Mouse (Mus musculus): Measurements from ENCODE around the gene Foxred2. TPM values are rescaled to one million over a fixed set of nuclear protein-coding genes. Genes with fewer than 3 reads are reported as not detected.

The Foxred2 gene
- total RNA-seq, 2 experiments from 2014 or later = 11.1 to 11.7 TPM

GRCm38 (mm10) chr15:77906081-77906480, 50.4 kb downstream of the Foxred2 start:
- TF ChIP-seq CTCF (conservative IDR thresholded peaks at IDR 0.05) = no peak

GRCm38 (mm10) chr15:77905275-77905970, 51.1 kb downstream of the Foxred2 start:
- DNase-seq (ENCODE audit: low spot score in 2 of 2) = no peak

More at GRCm38 (mm10) chr15:77906081-77906480, 50.4 kb downstream of the Foxred2 start:
- no peak for DNase-seq (ENCODE audit: low spot score in 2 of 2)
- no peak overlapping the region for H3K4me3 ChIP-seq
- H3K27ac ChIP-seq = no peak overlapping the region

GRCm38 (mm10) chr15:77904363-77904892, 52.1 kb downstream of the Foxred2 start:
- DNase-seq (ENCODE audit: low spot score in 2 of 2) = no peak
- Histone ChIP-seq H3K4me3 (no peak overlapping the region), H3K27ac (no peak overlapping the region)
- no peak for TF ChIP-seq CTCF (conservative IDR thresholded peaks at IDR 0.05)

More at GRCm38 (mm10) chr15:77905275-77905970, 51.1 kb downstream of the Foxred2 start:
- TF ChIP-seq CTCF (conservative IDR thresholded peaks at IDR 0.05) = no peak
- Histone ChIP-seq H3K4me3 (peak overlapping the region; percentile 42), H3K27ac (peak overlapping the region; percentile 64)

- peak in 1 of 2 experiments; percentile 13 for DNase-seq (ENCODE audit: low spot score in 2 of 2)
- Histone ChIP-seq H3K4me3 (no peak overlapping the region), H3K27ac (peak overlapping the region; percentile 59; the same call in 1 of the 2 replicates)
- no peak for TF ChIP-seq CTCF (conservative IDR thresholded peaks at IDR 0.05)
Measured at GRCm38 (mm10) chr15:77903176-77903575, 53.3 kb downstream of the Foxred2 start.

GRCm38 (mm10) chr15:77894926-77895325, 61.6 kb downstream of the Foxred2 start:
- H3K4me3 ChIP-seq = no peak overlapping the region
- no peak overlapping the region for H3K27ac ChIP-seq
- no peak for DNase-seq (ENCODE audit: low spot score in 2 of 2)
- no peak for TF ChIP-seq CTCF (conservative IDR thresholded peaks at IDR 0.05)

- TF ChIP-seq CTCF (conservative IDR thresholded peaks at IDR 0.05) = no peak
- no peak overlapping the region for H3K4me3 ChIP-seq
- DNase-seq (ENCODE audit: low spot score in 2 of 2) = no peak
- H3K27ac ChIP-seq = no peak overlapping the region
Measured at GRCm38 (mm10) chr15:77893292-77893691, 63.2 kb downstream of the Foxred2 start.

- no peak for DNase-seq (ENCODE audit: low spot score in 2 of 2)
- TF ChIP-seq CTCF (conservative IDR thresholded peaks at IDR 0.05) = no peak
Measured at GRCm38 (mm10) chr15:77892420-77892819, 64.1 kb downstream of the Foxred2 start.

GRCm38 (mm10) chr15:77891766-77892165, 64.8 kb downstream of the Foxred2 start:
- no peak for TF ChIP-seq CTCF (conservative IDR thresholded peaks at IDR 0.05)
- Histone ChIP-seq H3K4me3 (no peak overlapping the region), H3K27ac (no peak overlapping the region)
- DNase-seq (ENCODE audit: low spot score in 2 of 2) = no peak

More at GRCm38 (mm10) chr15:77892420-77892819, 64.1 kb downstream of the Foxred2 start:
- Histone ChIP-seq H3K27ac (no peak overlapping the region), H3K4me3 (no peak overlapping the region)

Other genes starting within 250 kb of the Foxred2 start
- not detected for gene Apol9b, start 227.7 kb downstream of the Foxred2 start, total RNA-seq (2021)
- gene Apol8, start 199.7 kb downstream of the Foxred2 start, total RNA-seq (2021) = 1 to 10 TPM; 5.7 to 7.4 TPM
- 10 to 100 TPM; 88.3 to 96.3 TPM for gene Myh9, start 114.5 kb downstream of the Foxred2 start, total RNA-seq (2021)
- gene Txn2, start 27.7 kb downstream of the Foxred2 start, total RNA-seq (2021) = 100 to 1,000 TPM; 119 to 136 TPM
- gene Eif3d, start 14.1 kb upstream of the Foxred2 start, total RNA-seq (2021) = 100 to 1,000 TPM in 1 of 2 experiments, 10 to 100 TPM in 1; 94.7 to 103 TPM
- gene Cacng2, start 163.3 kb upstream of the Foxred2 start, total RNA-seq (2021) = 10 to 100 TPM; 36.0 to 36.8 TPM
- gene Ift27, start 217.4 kb upstream of the Foxred2 start, total RNA-seq (2021) = 10 to 100 TPM; 22.7 to 23.3 TPM
- 10 to 100 TPM; 57.3 to 63.3 TPM for gene Pvalb, start 249.7 kb upstream of the Foxred2 start, total RNA-seq (2021)